Mouse (Mus musculus): ENCODE measurements at regions not wholly inside any gene's neighbourhood (a gene's known extent, or its start where the extent isn't known, plus 50 kb on each side); places are given as distances from the start of the nearest gene placed in this dataset.

DNA sequence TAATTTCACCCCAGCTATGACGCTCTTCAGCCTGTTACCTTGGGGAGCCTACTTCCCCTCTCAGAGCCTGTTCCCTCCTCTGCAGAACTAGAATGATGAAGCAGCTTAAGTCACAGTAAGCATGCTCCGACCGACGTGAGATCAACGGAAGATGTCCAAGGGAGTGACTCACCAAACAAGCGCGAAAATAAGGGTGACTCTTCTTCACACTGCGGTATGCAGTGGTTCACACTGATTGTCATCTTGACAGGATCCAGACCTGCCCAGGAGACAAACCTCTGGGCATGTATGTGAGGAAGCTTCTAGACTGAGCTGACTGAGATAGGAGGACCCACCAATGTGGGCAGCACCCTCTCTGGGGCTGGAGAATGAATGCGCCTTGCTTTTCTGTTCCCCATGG, 116.3 kb upstream of the Tpm1 start:
- Histone ChIP-seq H3K27me3 (ENCODE audit: insufficient read depth, low read length) (no peaks in the 10 kb centered on the region), H3K4me3 (ENCODE audit: low read depth, low read length) (no peak overlapping the region), H3K9me3 (replicated peaks) (no peaks in the 10 kb centered on the region), H3K36me3 (replicated peaks) (no peaks in the 10 kb centered on the region), H3K4me1 (ENCODE audit: insufficient read depth, low read depth, low read length) (0 out of 2 replicates have a peak, but pooled peaks cover under 1% of the 10 kb centered on the region)
- TF ChIP-seq TAL1 (conservative IDR thresholded peaks at IDR 0.05; ENCODE audit: low read depth, low read length) (no peak), CTCF (IDR thresholded peaks at IDR 0.05; ENCODE audit: low read depth, low read length) (no peak), GATA1 (IDR thresholded peaks at IDR 0.05; ENCODE audit: borderline replicate concordance, low read length) (no peak)
- DNase-seq (ENCODE audit: low spot score) (no peak), ATAC-seq (ENCODE audit: extremely low read depth, insufficient number of reproducible peaks, low FRiP score, poor library complexity, severe bottlenecking) (no peak)

DNA sequence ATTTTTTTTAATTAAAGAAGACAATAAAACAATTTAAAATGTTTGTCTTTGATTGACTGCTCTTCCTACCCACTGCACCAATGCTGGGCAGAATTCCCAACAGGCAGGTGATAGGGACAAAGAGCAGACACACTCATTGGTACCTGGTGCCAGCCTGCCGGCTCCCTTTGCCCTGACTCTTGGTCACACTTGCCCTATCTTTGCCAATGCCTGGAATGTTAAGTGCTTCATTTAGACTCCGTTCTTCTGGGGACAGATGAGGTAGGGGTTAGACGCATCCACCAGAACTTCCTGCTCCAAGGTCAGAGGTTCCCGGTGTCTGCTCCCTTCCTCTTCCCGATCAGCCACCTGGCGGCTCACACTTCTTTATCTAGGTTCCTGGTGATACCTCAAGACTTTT, 114.5 kb upstream of the Tpm1 start:
- DNase-seq (ENCODE audit: low spot score): no peak
- no peak overlapping the region for H3K4me3 ChIP-seq (ENCODE audit: low read depth, low read length)
- no peaks in the 10 kb centered on the region for H3K9me3 ChIP-seq (replicated peaks)
- no peak for ATAC-seq (ENCODE audit: extremely low read depth, insufficient number of reproducible peaks, low FRiP score, poor library complexity, severe bottlenecking)
- TF ChIP-seq CTCF (IDR thresholded peaks at IDR 0.05; ENCODE audit: low read depth, low read length) (no peak), GATA2 (IDR thresholded peaks at IDR 0.05; ENCODE audit: borderline replicate concordance, low read depth, low read length) (no peak), GATA1 (IDR thresholded peaks at IDR 0.05; ENCODE audit: borderline replicate concordance, low read length) (no peak), TAL1 (conservative IDR thresholded peaks at IDR 0.05; ENCODE audit: low read depth, low read length) (no peak), POLR2AphosphoS5 (IDR thresholded peaks at IDR 0.05; ENCODE audit: insufficient replicate concordance, low read depth, low read length) (no peak)
- peaks cover 7% of the 10 kb centered on the region; the same call in 1 of the 2 replicates for H3K4me1 ChIP-seq (ENCODE audit: insufficient read depth, low read depth, low read length)
- H3K27me3 ChIP-seq (ENCODE audit: insufficient read depth, low read length): no peaks in the 10 kb centered on the region
- no peaks in the 10 kb centered on the region for H3K36me3 ChIP-seq (replicated peaks)

- ATAC-seq (ENCODE audit: extremely low read depth, insufficient number of reproducible peaks, low FRiP score, poor library complexity, severe bottlenecking): no peak
- Histone ChIP-seq H3K4me1 (ENCODE audit: insufficient read depth, low read depth, low read length) (peaks cover 7% of the 10 kb centered on the region; the same call in 1 of the 2 replicates), H3K27me3 (ENCODE audit: insufficient read depth, low read length) (no peaks in the 10 kb centered on the region)
These were observed 111.7 kb upstream of the Tpm1 start for GRCm38 (mm10) chr9:67160785-67161455.

GRCm38 (mm10) chr9:67160350-67160749, 111.1 kb upstream of the Tpm1 start:
- no peaks in the 10 kb centered on the region for H3K27me3 ChIP-seq (ENCODE audit: insufficient read depth, low read length)
- no peaks in the 10 kb centered on the region for H3K36me3 ChIP-seq (replicated peaks)
- peaks cover 7% of the 10 kb centered on the region; the same call in 1 of the 2 replicates for H3K4me1 ChIP-seq (ENCODE audit: insufficient read depth, low read depth, low read length)
- ATAC-seq (ENCODE audit: extremely low read depth, insufficient number of reproducible peaks, low FRiP score, poor library complexity, severe bottlenecking): no peak
- TF ChIP-seq GATA1 (IDR thresholded peaks at IDR 0.05; ENCODE audit: borderline replicate concordance, low read length) (no peak), TAL1 (conservative IDR thresholded peaks at IDR 0.05; ENCODE audit: low read depth, low read length) (no peak), GATA2 (IDR thresholded peaks at IDR 0.05; ENCODE audit: borderline replicate concordance, low read depth, low read length) (no peak), CTCF (IDR thresholded peaks at IDR 0.05; ENCODE audit: low read depth, low read length) (no peak), POLR2AphosphoS5 (IDR thresholded peaks at IDR 0.05; ENCODE audit: insufficient replicate concordance, low read depth, low read length) (no peak)
- no peak overlapping the region for H3K4me3 ChIP-seq (ENCODE audit: low read depth, low read length)
- no peaks in the 10 kb centered on the region for H3K9me3 ChIP-seq (replicated peaks)
- no peak for DNase-seq (ENCODE audit: low spot score)

More at GRCm38 (mm10) chr9:67160785-67161455, 111.7 kb upstream of the Tpm1 start:
- Histone ChIP-seq H3K4me3 (ENCODE audit: low read depth, low read length) (no peak overlapping the region), H3K9me3 (replicated peaks) (no peaks in the 10 kb centered on the region), H3K36me3 (replicated peaks) (no peaks in the 10 kb centered on the region)
- DNase-seq (ENCODE audit: low spot score): no peak
- no peak for TF ChIP-seq TAL1 (conservative IDR thresholded peaks at IDR 0.05; ENCODE audit: low read depth, low read length)
- TF ChIP-seq POLR2AphosphoS5 (IDR thresholded peaks at IDR 0.05; ENCODE audit: insufficient replicate concordance, low read depth, low read length): no peak
- no peak for TF ChIP-seq GATA2 (IDR thresholded peaks at IDR 0.05; ENCODE audit: borderline replicate concordance, low read depth, low read length)
- no peak for TF ChIP-seq CTCF (IDR thresholded peaks at IDR 0.05; ENCODE audit: low read depth, low read length)

GRCm38 (mm10) chr9:67156590-67157259, 107.5 kb upstream of the Tpm1 start:
- H3K36me3 ChIP-seq (replicated peaks): no peaks in the 10 kb centered on the region
- H3K4me3 ChIP-seq (ENCODE audit: low read depth, low read length): no peak overlapping the region
- TF ChIP-seq GATA2 (IDR thresholded peaks at IDR 0.05; ENCODE audit: borderline replicate concordance, low read depth, low read length) (no peak), GATA1 (IDR thresholded peaks at IDR 0.05; ENCODE audit: borderline replicate concordance, low read length) (no peak), TAL1 (conservative IDR thresholded peaks at IDR 0.05; ENCODE audit: low read depth, low read length) (no peak), POLR2AphosphoS5 (IDR thresholded peaks at IDR 0.05; ENCODE audit: insufficient replicate concordance, low read depth, low read length) (no peak), CTCF (IDR thresholded peaks at IDR 0.05; ENCODE audit: low read depth, low read length) (no peak)
- DNase-seq (ENCODE audit: low spot score): no peak
- H3K9me3 ChIP-seq (replicated peaks): no peaks in the 10 kb centered on the region
- 0 out of 2 replicates have a peak, but pooled peaks cover 2% of the 10 kb centered on the region for H3K27me3 ChIP-seq (ENCODE audit: insufficient read depth, low read length)
- peaks cover 7% of the 10 kb centered on the region; the same call in 1 of the 2 replicates for H3K4me1 ChIP-seq (ENCODE audit: insufficient read depth, low read depth, low read length)
- ATAC-seq (ENCODE audit: extremely low read depth, insufficient number of reproducible peaks, low FRiP score, poor library complexity, severe bottlenecking): no peak

GRCm38 (mm10) chr9:67154062-67154461, 104.9 kb upstream of the Tpm1 start:
- no peak for DNase-seq (ENCODE audit: low spot score)
- no peak for TF ChIP-seq GATA1 (IDR thresholded peaks at IDR 0.05; ENCODE audit: borderline replicate concordance, low read length)
- no peak for TF ChIP-seq CTCF (IDR thresholded peaks at IDR 0.05; ENCODE audit: low read depth, low read length)
- no peak for TF ChIP-seq GATA2 (IDR thresholded peaks at IDR 0.05; ENCODE audit: borderline replicate concordance, low read depth, low read length)
- no peak for TF ChIP-seq POLR2AphosphoS5 (IDR thresholded peaks at IDR 0.05; ENCODE audit: insufficient replicate concordance, low read depth, low read length)
- TF ChIP-seq TAL1 (conservative IDR thresholded peaks at IDR 0.05; ENCODE audit: low read depth, low read length): no peak
- 0 out of 2 replicates have a peak, but pooled peaks cover 2% of the 10 kb centered on the region for H3K27me3 ChIP-seq (ENCODE audit: insufficient read depth, low read length)
- no peak overlapping the region for H3K4me3 ChIP-seq (ENCODE audit: low read depth, low read length)
- H3K4me1 ChIP-seq (ENCODE audit: insufficient read depth, low read depth, low read length): no peaks in the 10 kb centered on the region
- no peaks in the 10 kb centered on the region for H3K36me3 ChIP-seq (replicated peaks)
- ATAC-seq (ENCODE audit: extremely low read depth, insufficient number of reproducible peaks, low FRiP score, poor library complexity, severe bottlenecking): no peak
- no peaks in the 10 kb centered on the region for H3K9me3 ChIP-seq (replicated peaks)

All from G1E (cell line).